Mouse (Mus musculus): ENCODE measurements around the gene Tgif1. TPM values are rescaled to one million over a fixed set of nuclear protein-coding genes. Genes with fewer than 3 reads are reported as not detected.

Tgif1 gene
- polyA plus RNA-seq, 1 experiment: 5.5 TPM

DNA sequence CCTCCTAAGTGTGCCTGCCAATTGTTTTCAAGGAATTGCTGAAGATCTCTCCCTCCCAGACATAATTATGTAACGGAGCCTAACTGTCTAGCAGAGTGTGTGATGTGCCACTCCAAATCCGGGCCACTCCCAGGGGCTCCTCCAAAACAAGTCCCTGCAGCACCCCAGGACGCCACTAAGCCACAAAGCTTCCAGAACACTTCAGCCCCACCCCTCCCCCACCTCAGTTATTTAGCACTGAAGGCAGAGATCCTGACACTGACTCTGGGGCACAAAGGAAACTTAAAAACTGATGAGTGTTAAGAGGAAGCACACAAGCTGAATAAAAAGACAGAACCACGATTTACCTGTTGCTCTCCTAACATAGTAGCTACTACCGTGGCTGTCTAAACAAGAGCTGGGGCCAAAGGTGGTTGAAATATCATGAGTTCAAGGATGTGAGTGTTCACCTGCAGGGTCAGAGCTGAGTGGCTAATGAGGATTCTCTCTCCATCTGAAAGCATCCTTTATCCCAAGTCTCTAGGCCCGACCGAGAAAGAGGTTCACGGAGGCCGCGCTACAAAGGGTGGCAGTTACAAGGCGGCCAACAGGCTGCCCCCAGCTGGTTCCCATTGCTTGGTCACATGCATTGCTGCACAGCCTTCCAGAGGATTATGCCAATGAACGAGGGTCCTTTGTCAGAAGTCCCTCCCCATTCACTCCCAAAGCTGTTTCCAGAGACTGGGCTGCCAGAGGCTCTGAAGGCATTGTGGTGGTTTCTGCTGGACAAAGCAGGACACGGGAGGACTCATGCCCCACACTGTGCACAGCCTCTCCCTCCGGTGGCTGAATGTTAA, 19.0 kb upstream of the Tgif1 start:
- TF ChIP-seq GATA1 (IDR thresholded peaks at IDR 0.05; ENCODE audit: low read length): no peak

DNA sequence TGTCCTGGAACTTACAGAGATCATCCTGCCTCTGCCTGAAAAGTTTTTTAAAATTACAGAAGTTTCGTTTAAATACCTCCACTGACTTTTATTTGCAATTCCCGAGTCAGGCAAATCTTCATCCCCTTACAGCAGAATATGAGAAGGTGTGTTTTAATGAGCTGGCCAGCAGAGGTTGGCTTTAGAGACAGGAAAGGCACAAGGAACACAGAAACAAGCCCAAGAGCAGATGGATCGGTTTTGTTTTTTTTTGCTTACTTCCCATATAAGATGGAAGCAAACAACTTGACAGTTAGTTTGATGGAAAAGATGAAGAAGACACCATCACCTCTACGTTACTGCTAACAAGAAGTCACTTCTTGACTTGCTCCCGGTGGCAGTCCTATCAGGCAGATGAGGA, 18.3 kb upstream of the Tgif1 start:
- TF ChIP-seq GATA1 (IDR thresholded peaks at IDR 0.05; ENCODE audit: low read length): no peak

DNA sequence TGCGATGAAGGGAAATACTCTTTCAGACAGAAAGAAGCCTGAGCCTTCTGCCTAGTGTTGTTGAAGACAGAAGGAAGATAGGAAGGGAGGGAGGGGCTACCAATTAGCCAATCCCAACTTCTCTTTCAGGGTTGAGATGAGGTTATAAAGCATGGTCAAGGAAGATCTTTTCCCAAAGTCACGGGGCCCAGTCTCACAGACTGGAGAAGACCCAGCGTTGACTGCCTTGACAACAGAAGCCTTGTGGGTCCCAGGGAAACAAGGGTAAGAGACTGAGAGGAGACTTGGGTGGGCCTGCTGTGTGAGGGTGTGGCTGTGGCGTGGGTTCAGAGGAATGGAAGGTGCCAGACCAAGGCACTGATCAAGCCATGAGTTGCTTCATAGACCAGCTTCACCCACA, 17.2 kb upstream of the Tgif1 start:
- no peak for TF ChIP-seq GATA1 (IDR thresholded peaks at IDR 0.05; ENCODE audit: low read length)

DNA sequence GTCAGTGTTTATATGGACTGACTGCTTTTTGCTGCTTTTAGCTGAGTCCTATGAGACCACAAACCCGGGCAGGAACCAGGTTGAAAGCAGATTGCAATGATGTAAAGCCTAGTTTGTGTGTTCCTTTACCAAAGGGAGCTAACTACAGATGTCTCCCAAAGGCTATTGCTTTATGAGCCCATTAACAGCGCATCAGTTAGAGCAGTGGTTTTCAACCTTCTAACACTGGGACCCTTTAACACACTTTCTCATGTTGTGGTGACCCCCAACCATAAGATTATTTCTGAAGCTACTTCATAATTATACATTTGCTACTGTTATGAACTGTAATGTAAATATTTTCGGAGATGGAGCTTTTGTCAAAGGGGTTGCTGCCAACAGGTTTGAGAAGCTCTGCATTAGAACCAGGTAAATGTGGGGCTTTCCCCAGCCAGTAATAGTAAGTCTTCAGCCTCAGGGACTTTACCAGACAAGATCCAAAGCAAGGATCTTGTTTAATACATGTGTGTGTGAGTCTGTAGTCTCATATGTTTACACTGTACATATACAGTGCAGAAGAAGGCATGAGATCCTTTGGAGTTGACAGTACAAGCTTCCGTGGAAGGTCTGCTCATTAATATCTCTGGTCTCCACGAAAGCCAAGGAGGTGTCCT, 15.4 kb upstream of the Tgif1 start:
- no peak for TF ChIP-seq GATA1 (IDR thresholded peaks at IDR 0.05; ENCODE audit: low read length)

- TF ChIP-seq GATA1 (IDR thresholded peaks at IDR 0.05; ENCODE audit: low read length): no peak
These were observed 13.3 kb upstream of the Tgif1 start for GRCm38 (mm10) chr17:70866538-70867114.

GRCm38 (mm10) chr17:70866029-70866428, 12.7 kb upstream of the Tgif1 start:
- no peak for TF ChIP-seq GATA1 (IDR thresholded peaks at IDR 0.05; ENCODE audit: low read length)

DNA sequence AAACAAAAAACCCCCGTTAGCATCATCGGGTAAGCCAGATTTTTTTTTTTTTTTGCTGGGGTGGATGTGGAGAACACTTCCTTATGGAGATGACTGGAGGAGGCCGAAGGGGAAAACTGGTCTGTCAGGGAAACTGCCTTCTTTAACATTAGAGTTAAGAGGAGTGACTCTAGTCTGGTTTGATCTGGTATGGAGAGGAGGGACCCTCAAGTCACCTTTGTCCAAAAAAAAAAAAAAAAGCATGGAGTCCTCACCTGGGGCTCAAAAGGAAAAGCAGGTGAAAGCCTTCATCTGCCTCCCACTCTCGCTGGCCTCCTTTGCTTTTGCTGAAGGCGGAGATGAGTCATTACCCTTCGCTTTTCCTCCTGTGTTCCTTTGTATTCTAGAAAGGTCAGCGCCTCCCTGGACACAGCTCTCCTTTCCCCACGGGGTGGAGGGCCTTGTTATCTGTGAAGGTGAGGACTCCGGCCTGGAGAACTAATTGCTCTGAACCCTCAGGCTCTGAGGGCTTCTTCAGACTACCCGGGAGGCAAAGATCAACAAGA, 11.8 kb upstream of the Tgif1 start:
- TF ChIP-seq GATA1 (IDR thresholded peaks at IDR 0.05; ENCODE audit: low read length): no peak

DNA sequence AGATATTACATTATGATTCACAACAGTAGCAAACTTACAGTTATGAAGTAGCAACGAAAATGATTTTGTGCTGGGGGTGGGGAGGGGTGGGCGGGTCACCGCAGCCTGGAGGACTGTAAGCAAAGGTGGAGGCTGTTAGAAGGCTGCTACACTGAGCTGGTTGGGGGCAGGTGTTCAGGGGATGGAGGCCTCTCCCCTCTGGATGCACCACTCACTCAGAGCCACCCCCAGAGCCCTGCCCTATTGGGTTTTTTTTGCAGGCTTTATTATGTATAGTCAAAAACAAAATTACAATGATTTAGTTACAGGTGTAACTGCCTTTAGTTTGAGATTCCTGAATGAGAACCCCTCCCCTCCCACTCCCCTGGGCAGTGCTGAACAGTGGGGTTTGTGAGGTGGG, 11.3 kb upstream of the Tgif1 start:
- TF ChIP-seq GATA1 (IDR thresholded peaks at IDR 0.05; ENCODE audit: low read length): no peak

- no peak for TF ChIP-seq GATA1 (IDR thresholded peaks at IDR 0.05; ENCODE audit: low read length)
These were observed 10.8 kb upstream of the Tgif1 start for GRCm38 (mm10) chr17:70864117-70864516.

GRCm38 (mm10) chr17:70858814-70859213, 5.5 kb upstream of the Tgif1 start:
- no peak for TF ChIP-seq GATA1 (IDR thresholded peaks at IDR 0.05; ENCODE audit: low read length)

GRCm38 (mm10) chr17:70856871-70857415, 3.6 kb upstream of the Tgif1 start:
- TF ChIP-seq GATA1 (IDR thresholded peaks at IDR 0.05; ENCODE audit: low read length): no peak

GRCm38 (mm10) chr17:70854021-70854420, 675 bp upstream of the Tgif1 start:
- no peak for TF ChIP-seq GATA1 (IDR thresholded peaks at IDR 0.05; ENCODE audit: low read length)

DNA sequence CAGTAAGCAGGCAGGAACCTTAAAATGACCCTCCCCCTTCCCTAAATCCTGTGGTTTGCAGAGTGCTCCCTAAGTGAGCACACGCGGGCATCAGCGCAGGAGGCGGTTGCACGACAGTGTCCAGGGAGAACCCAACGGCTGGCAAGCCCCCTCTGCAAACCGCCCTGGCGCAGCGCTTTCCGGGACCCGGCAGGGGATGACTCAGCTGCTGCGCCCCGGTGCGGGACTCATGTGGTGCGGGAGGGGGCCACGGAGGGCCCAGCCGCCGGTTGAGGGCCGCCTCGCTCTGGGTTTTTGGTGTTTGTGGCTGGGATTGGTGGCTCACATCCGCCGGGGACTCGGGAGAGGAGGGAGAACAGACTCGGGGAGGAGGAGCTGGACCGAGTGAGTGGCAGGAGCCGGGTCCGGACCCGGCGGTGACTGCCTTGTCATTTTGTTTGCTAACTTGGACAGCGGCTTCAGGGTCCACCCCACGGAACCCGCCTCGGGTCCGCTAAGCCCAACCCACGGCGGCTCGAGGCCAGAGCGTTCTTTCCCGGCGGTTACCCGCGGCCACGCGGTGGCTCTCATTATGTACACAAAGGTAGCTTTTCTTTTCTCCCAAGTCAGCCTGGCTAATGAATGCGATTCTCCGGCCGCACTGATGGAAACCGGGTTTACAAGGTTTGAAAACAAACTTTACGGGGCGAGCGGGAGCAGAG, 510 bp downstream of the Tgif1 start:
- TF ChIP-seq GATA1 (IDR thresholded peaks at IDR 0.05; ENCODE audit: low read length): no peak

DNA sequence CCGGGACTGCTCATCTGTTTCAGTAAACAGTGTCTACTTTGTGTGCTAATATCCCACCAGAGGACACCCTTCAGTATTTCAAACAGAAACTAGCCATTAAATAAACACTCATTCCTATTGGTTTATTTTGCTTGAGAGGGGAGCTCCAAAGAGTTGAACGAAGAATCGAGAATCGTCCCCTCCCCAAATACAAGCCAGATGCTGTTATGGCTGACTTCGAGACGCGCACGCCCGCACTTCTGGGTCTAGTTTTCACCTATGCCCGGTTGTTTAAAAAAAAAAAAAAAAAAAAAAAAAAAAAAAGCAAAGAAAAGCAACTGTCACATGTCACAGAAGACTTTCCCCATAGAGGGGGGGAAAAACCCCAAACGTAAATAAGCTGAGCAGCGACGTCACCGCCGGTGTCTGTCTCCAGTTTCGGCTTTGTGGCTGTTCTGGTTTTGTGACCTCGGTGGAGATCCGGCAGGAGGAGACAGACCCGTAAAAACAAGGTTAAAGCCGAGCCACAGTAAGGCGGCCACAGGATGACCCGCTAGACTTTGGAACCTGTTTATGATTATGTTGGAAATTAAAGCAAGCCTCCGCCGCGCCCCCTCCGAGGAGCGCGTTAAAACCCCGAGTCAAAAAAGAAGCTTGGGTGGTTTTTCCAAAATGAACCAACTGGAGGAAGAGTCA, 1.2 kb downstream of the Tgif1 start:
- TF ChIP-seq GATA1 (IDR thresholded peaks at IDR 0.05; ENCODE audit: low read length): no peak
